Mouse (Mus musculus) heart, embryonic 10.5 days (tissue): Measurements from ENCODE around the gene U2surp. TPM values are rescaled to one million over a fixed set of nuclear protein-coding genes. Genes with fewer than 3 reads are reported as not detected.
A peak's percentile ranks its signal among the peaks of the same experiment; 100 is the strongest.
"Not testable (repeated sequence)": the region's sequence is repeated elsewhere in the genome, so short reads cannot be mapped to it uniquely, and the experiment has no call there.

ENCODE experiments used
- DNase-seq: peaks from one replicate; pipeline ENCODE4 v3.0.0-alpha.2; 2017; ENCODE audit warnings: low spot score
- H3K27ac ChIP-seq: fragments of 300-500 bp; sonication (generic); 2 replicates; pipeline ENCODE4 v1.5.1; 2016; ENCODE audit warnings: mild to moderate bottlenecking
- H3K27me3 ChIP-seq: fragments of 300-500 bp; sonication (generic); 2 replicates; pipeline ENCODE4 v1.6.1; 2016; ENCODE audit warnings: mild to moderate bottlenecking; ENCODE audit not compliant: poor library complexity, insufficient read depth, severe bottlenecking
- H3K36me3 ChIP-seq: fragments of 300-500 bp; sonication (generic); 2 replicates; pipeline ENCODE4 v1.6.1; 2016; ENCODE audit warnings: mild to moderate bottlenecking, moderate library complexity
- H3K4me1 ChIP-seq: fragments of 300-500 bp; sonication (generic); 2 replicates; pipeline ENCODE4 v1.6.1; 2016; ENCODE audit warnings: mild to moderate bottlenecking
- H3K4me3 ChIP-seq: fragments of 300-500 bp; sonication (generic); 2 replicates; pipeline ENCODE4 v1.5.1; 2016; ENCODE audit warnings: mild to moderate bottlenecking, moderate library complexity
- H3K9me3 ChIP-seq: fragments of 300-500 bp; sonication (generic); 2 replicates; pipeline ENCODE4 v1.6.1; 2016; ENCODE audit warnings: mild to moderate bottlenecking, moderate library complexity
- WGBS: fragments of 180-500 bp; shearing (Covaris S2); methylation state at CpG from one replicate; pipeline ENCODE4 v1.1.7; 2016; 5-methylcytosine and 5-hydroxymethylcytosine counted together
- polyA plus RNA-seq: library from polyadenylated mRNA; unstranded; fragments of >200 nt; fragmentation: Nextera tagmentation; extraction: Ambion mirVana; gene quantifications from 2 replicates; pipeline ENCODE4 v1.2.1, GENCODE M21; 2016

The U2surp gene
- polyA plus RNA-seq, 1 experiment from 2014 or later, result 104 TPM

GRCm38 (mm10) chr9:95490003-95490402 is 21.8 kb downstream of the U2surp start:
- Histone ChIP-seq H3K9me3 (no peaks in the 10 kb centered on the region), H3K4me1 (no peaks in the 10 kb centered on the region), H3K36me3 (peaks cover 48% of the 10 kb centered on the region), H3K4me3 (no peak overlapping the region), H3K27ac (no peak overlapping the region), H3K27me3 (no peaks in the 10 kb centered on the region)
- WGBS, result 95% methylated on average over 3 of the region's 3 CpGs
- DNase-seq, result no peak

DNA sequence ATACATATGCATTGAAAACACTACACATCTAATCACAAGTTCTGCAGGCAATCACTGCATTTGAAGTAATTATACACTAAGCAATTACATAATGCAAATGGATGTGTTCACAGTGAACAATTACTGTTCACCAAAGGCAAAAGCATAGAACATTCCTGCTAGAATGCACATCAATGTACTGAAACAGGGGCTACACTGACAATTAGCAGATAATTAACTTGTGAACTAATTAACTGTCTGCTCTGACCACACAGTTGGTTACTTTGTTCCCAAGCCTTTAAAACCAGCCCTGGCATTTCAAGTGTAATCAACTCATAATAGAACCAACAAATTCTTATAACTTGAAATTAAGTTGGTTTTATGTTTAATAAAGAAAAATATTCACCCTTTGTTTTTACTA is 22.9 kb downstream of the U2surp start:
- no peaks in the 10 kb centered on the region for H3K4me1 ChIP-seq
- H3K4me3 ChIP-seq, result no peak overlapping the region
- no peak for DNase-seq
- no peaks in the 10 kb centered on the region for H3K9me3 ChIP-seq
- no peak overlapping the region for H3K27ac ChIP-seq
- H3K27me3 ChIP-seq, result no peaks in the 10 kb centered on the region
- H3K36me3 ChIP-seq, result peaks cover 58% of the 10 kb centered on the region

- H3K4me3 ChIP-seq, result no peak overlapping the region
- H3K36me3 ChIP-seq, result peaks cover 76% of the 10 kb centered on the region
- DNase-seq, result no peak
- H3K27ac ChIP-seq, result no peak overlapping the region
- no peaks in the 10 kb centered on the region for H3K4me1 ChIP-seq
- no peaks in the 10 kb centered on the region for H3K27me3 ChIP-seq
- WGBS, result 90% methylated on average over 3 of the region's 3 CpGs
- no peaks in the 10 kb centered on the region for H3K9me3 ChIP-seq
Measured at GRCm38 (mm10) chr9:95479981-95480380, 31.8 kb downstream of the U2surp start.

GRCm38 (mm10) chr9:95478443-95478842 is 33.4 kb downstream of the U2surp start:
- 92% methylated on average over 5 of the region's 5 CpGs for WGBS
- H3K9me3 ChIP-seq, result no peaks in the 10 kb centered on the region
- no peak overlapping the region for H3K4me3 ChIP-seq
- peaks cover 72% of the 10 kb centered on the region for H3K36me3 ChIP-seq
- no peak for DNase-seq
- no peak overlapping the region for H3K27ac ChIP-seq
- H3K27me3 ChIP-seq, result no peaks in the 10 kb centered on the region
- H3K4me1 ChIP-seq, result no peaks in the 10 kb centered on the region

DNA sequence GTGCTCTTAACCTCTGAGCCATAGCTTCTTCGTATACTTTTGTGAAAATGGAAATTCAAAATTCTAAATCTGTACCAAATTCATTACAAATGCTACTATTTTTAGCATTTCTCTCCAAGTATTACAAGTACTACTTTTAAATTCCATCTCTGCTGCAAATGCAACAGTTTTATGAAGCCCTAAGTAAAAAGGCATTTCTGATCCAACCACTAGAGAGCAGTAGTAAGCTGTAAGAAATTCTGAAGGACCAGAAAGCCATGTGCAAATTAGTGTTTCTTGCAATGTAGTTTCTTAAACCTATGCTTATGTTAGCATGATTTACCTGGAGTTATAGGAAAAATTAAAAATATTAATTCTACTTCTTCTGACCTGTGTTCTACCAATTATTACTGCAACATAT is 38.9 kb downstream of the U2surp start:
- 97% methylated on average over 1 of the region's 1 CpGs for WGBS
- Histone ChIP-seq H3K27ac (no peak overlapping the region), H3K4me1 (no peaks in the 10 kb centered on the region), H3K27me3 (no peaks in the 10 kb centered on the region), H3K36me3 (peaks cover 75% of the 10 kb centered on the region), H3K4me3 (no peak overlapping the region), H3K9me3 (no peaks in the 10 kb centered on the region)
- no peak for DNase-seq

- not testable (repeated sequence) for H3K4me3 ChIP-seq, DNase-seq, H3K27me3 ChIP-seq, H3K9me3 ChIP-seq, H3K4me1 ChIP-seq, H3K27ac ChIP-seq
- peaks cover 73% of the 10 kb centered on the region for H3K36me3 ChIP-seq
- 91% methylated on average over 7 of the region's 7 CpGs for WGBS
Measured at GRCm38 (mm10) chr9:95469011-95469576, 42.7 kb downstream of the U2surp start.

DNA sequence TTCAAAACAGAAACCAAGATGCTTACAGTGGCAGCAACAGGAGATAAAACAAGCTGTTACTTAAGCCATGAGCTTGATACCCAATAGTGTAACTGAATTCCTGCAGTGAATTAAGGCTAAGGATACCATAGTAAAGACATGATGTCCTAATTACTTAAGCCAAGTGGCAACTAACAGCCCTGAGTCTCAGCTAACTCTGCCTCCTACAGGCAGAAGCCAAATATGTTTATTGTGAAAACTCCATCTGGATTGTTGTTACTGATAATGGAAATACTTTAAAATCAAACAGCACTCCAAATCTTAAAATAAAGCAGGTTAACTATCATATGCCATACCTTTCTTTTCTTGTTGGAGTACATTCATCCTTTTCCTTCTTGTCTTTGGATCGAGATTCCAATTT is 47.8 kb downstream of the U2surp start:
- Histone ChIP-seq H3K9me3 (no peaks in the 10 kb centered on the region), H3K4me1 (no peaks in the 10 kb centered on the region), H3K27ac (no peak overlapping the region), H3K4me3 (no peak overlapping the region), H3K36me3 (peaks cover 62% of the 10 kb centered on the region), H3K27me3 (no peaks in the 10 kb centered on the region)
- no peak for DNase-seq
- 93% methylated on average over 1 of the region's 1 CpGs for WGBS

- WGBS, result 75% methylated on average over 3 of the region's 3 CpGs
- Histone ChIP-seq H3K9me3 (no peaks in the 10 kb centered on the region), H3K4me3 (no peak overlapping the region), H3K36me3 (0 out of 2 replicates have a peak, but pooled peaks cover 8% of the 10 kb centered on the region), H3K27ac (no peak overlapping the region), H3K4me1 (peaks cover 6% of the 10 kb centered on the region), H3K27me3 (no peaks in the 10 kb centered on the region)
- DNase-seq, result no peak
Measured at GRCm38 (mm10) chr9:95451931-95452330, 59.9 kb downstream of the U2surp start.

- no peak for DNase-seq
- 74% methylated on average over 8 of the region's 8 CpGs for WGBS
- H3K9me3 ChIP-seq, result no peaks in the 10 kb centered on the region
- no peak overlapping the region for H3K27ac ChIP-seq
- no peaks in the 10 kb centered on the region for H3K27me3 ChIP-seq
- no peaks in the 10 kb centered on the region for H3K36me3 ChIP-seq
- no peak overlapping the region for H3K4me3 ChIP-seq
- peaks cover 6% of the 10 kb centered on the region for H3K4me1 ChIP-seq
Measured at GRCm38 (mm10) chr9:95450586-95450985, 61.2 kb downstream of the U2surp start.

DNA sequence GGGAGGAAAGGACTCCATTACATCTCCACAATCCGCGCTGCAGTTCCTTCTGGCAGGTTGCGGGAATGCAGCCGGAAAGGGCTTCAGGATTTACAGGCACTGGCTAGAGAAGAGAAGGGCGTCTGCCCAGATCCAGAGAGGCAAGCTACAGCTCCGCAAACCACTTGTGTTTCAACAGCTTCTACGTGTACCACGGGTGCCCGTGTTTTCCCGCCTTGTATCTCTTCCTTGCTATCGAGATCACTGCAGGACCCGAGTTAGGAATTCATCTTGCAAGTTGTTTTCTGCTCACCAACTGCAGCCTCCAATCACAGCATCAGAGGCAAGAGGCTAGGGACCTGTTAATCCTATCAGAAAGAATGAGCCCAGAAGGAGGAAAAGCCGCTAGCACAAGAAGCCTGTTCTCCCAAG is 69.5 kb downstream of the U2surp start:
- Histone ChIP-seq H3K4me1 (peaks cover 13% of the 10 kb centered on the region; the same call in 1 of the 2 replicates), H3K9me3 (no peaks in the 10 kb centered on the region), H3K27ac (peak overlapping the region; percentile 57), H3K27me3 (no peaks in the 10 kb centered on the region), H3K4me3 (peak overlapping the region; percentile 50), H3K36me3 (no peaks in the 10 kb centered on the region)
- DNase-seq, result peak; percentile 85
- 8% methylated on average over 13 of the region's 13 CpGs for WGBS

GRCm38 (mm10) chr9:95437883-95438282 is 73.9 kb downstream of the U2surp start:
- H3K36me3 ChIP-seq, result no peaks in the 10 kb centered on the region
- H3K4me1 ChIP-seq, result peaks cover 9% of the 10 kb centered on the region; the same call in 1 of the 2 replicates
- no peak overlapping the region for H3K4me3 ChIP-seq
- 86% methylated on average over 9 of the region's 9 CpGs for WGBS
- DNase-seq, result no peak
- no peaks in the 10 kb centered on the region for H3K27me3 ChIP-seq
- H3K9me3 ChIP-seq, result no peaks in the 10 kb centered on the region
- no peak overlapping the region for H3K27ac ChIP-seq

DNA sequence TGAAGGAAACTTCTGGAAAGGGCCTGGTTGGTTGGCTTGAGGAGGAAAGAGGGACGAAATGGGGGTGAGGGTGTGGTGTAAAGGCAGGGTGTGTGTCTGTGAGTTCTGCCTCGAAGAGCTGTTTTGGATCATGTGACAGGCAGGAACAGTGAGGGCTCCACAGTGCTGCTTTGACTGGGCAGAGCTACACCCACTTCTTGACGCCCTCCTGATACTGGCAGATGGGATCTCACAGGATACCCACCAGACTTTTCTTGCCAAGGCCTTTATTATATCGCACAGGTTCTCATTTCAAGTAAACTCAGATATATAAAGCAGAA is 75.5 kb downstream of the U2surp start:
- WGBS, result 64% methylated on average over 4 of the region's 4 CpGs
- H3K36me3 ChIP-seq, result no peaks in the 10 kb centered on the region
- H3K4me3 ChIP-seq, result no peak overlapping the region
- H3K4me1 ChIP-seq, result no peaks in the 10 kb centered on the region
- no peak for DNase-seq
- H3K27me3 ChIP-seq, result no peaks in the 10 kb centered on the region
- no peaks in the 10 kb centered on the region for H3K9me3 ChIP-seq
- H3K27ac ChIP-seq, result no peak overlapping the region

DNA sequence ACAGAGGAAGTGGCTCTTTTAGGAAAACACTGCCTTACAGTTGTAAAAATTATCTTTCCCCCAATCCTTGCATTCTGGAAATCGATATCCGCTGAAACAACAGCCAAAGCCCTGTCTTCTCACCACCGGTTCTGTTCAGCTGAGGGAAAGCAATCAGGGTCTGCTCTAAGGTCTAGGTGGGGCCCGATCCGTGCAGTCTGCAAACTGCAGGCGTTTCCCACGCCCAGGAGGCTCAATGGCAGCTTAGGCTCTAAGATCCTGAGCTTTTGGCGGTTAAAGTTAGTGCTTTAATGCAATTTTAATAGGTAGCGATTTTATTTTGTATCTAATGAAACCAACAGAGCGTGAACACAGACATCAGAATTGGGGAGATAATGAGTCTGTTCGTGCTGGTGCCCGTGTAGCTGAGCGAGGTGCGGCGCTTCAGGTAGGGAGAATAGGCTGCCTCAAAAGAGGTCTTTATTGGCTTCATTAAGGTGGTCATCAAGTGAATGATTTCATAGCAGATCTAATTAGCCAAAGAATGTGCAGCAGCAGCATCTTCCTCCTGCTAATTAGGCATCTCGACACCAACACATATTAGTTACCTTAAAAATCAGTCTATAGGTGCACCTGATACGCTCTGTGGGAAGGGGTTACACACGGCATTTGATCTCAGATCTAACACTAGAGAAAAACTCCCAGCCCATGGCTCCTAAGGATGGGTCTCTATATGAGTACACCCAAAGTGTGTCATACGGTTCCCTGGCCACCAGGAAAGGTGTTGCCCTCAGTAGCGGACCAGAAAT is 76.1 kb downstream of the U2surp start:
- Histone ChIP-seq H3K9me3 (no peaks in the 10 kb centered on the region), H3K27ac (no peak overlapping the region), H3K4me1 (no peaks in the 10 kb centered on the region), H3K36me3 (no peaks in the 10 kb centered on the region), H3K27me3 (no peaks in the 10 kb centered on the region), H3K4me3 (no peak overlapping the region)
- DNase-seq, result no peak
- WGBS, result 72% methylated on average over 20 of the region's 20 CpGs

GRCm38 (mm10) chr9:95428277-95428676 is 83.5 kb downstream of the U2surp start:
- H3K27ac ChIP-seq, result no peak overlapping the region
- peak; percentile 35 for DNase-seq
- H3K4me1 ChIP-seq, result no peaks in the 10 kb centered on the region
- H3K4me3 ChIP-seq, result no peak overlapping the region
- WGBS, result 81% methylated on average over 4 of the region's 4 CpGs
- no peaks in the 10 kb centered on the region for H3K27me3 ChIP-seq
- no peaks in the 10 kb centered on the region for H3K9me3 ChIP-seq
- H3K36me3 ChIP-seq, result no peaks in the 10 kb centered on the region
